Mouse (Mus musculus) spleen, adult 2 months (tissue): Measurements from ENCODE around the gene Kalrn. TPM values are rescaled to one million over a fixed set of nuclear protein-coding genes. Genes with fewer than 3 reads are reported as not detected.

Experiments used
- DNase-seq, 2 experiments: peaks; one replicate each; pipeline versions ENCODE4 v3.0.0 to v3.0.0-alpha.2; 2012 to 2021; ENCODE audit warnings: low spot score in 2 of 2, low read depth in 1 of 2
- H3K27ac ChIP-seq: fragments of 200-500 bp; 2 replicates; pipeline ENCODE4 v1.5.1; 2012; ENCODE audit warnings: low read length, inconsistent platforms; ENCODE audit not compliant: insufficient read depth
- H3K27me3 ChIP-seq: fragments of 200-500 bp; 2 replicates; pipeline ENCODE4 v1.6.1; 2012; ENCODE audit warnings: mild to moderate bottlenecking, moderate library complexity, low read length, inconsistent platforms; ENCODE audit not compliant: control insufficient read depth, insufficient read depth
- H3K36me3 ChIP-seq: fragments of 200-500 bp; 2 replicates; pipeline ENCODE4 v1.6.1; 2012; ENCODE audit warnings: mild to moderate bottlenecking, low read length, inconsistent platforms; ENCODE audit not compliant: control insufficient read depth, insufficient read depth
- H3K4me1 ChIP-seq: fragments of 200-500 bp; 2 replicates; pipeline ENCODE4 v1.6.1; 2011; ENCODE audit warnings: inconsistent platforms; ENCODE audit not compliant: control insufficient read depth, insufficient read depth, insufficient read length
- H3K4me3 ChIP-seq: fragments of 200-500 bp; 2 replicates; pipeline ENCODE4 v1.5.1; 2011; ENCODE audit warnings: mild to moderate bottlenecking, inconsistent platforms; ENCODE audit not compliant: insufficient read depth, insufficient read length; ENCODE audit errors: extremely low read depth
- CTCF ChIP-seq: fragments of 200-500 bp; IDR thresholded peaks from 2 replicates; pipeline ENCODE4 v1.5.1; 2011; ENCODE audit warnings: mild to moderate bottlenecking, inconsistent platforms; ENCODE audit not compliant: insufficient read depth, insufficient read length, insufficient replicate concordance; ENCODE audit errors: extremely low read depth
- POLR2A ChIP-seq: fragments of 200-500 bp; IDR thresholded peaks from 2 replicates; pipeline ENCODE4 v1.6.1; 2011; ENCODE audit warnings: low read depth, low read length, inconsistent platforms
- WGBS: fragments of 180-500 bp; shearing (Covaris S2); methylation state at CpG from one replicate; pipeline ENCODE4 v1.1.7; 2018; 5-methylcytosine and 5-hydroxymethylcytosine counted together
- polyA plus RNA-seq: library from polyadenylated mRNA; depleted of rRNA; stranded (reverse); fragments of >200 nt; gene quantifications from 2 replicates; pipeline ENCODE4 v1.2.3, GENCODE M21; 2012

The Kalrn gene
- polyA plus RNA-seq, 1 experiment, result 7.6 TPM

DNA sequence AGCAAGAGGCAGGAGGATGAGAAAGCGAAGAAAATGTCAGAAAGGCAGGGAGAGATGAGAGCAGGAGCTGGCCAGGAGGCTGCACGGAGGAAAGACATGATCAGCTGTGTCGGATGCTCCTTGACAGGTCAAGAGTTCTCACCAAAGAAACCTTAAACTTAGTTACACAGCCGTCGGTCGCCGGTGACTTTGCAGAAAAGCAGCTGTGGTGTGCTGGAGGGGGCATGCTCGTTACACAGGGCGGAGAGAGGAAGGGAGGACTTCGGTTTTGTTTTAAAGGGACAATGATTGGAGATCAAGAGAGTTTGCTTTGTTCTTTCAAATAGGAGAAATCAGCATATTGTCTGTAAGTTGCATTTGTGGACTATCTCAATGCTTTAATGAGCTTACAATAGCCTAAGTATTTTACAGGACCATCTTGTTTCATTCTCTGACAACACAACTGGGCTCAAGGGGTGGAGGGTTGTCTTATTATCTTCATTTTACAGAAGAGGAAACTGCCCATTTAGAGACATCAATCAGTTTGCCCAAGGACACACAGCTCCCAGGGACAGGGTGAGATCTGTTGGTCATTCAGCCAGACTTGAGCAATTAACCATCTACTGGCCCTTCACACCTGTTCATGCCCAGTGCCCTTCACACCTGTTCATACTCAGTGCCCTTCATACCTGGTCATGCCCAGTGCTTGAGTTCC lies 516.8 kb downstream of the Kalrn start:
- TF ChIP-seq POLR2A (no peak), CTCF (no peak)
- H3K27me3 ChIP-seq, result no peaks in the 10 kb centered on the region
- DNase-seq, result no peak
- no peak overlapping the region for H3K27ac ChIP-seq
- 15% methylated on average over 10 of the region's 10 CpGs for WGBS
- H3K4me1 ChIP-seq, result no peaks in the 10 kb centered on the region
- no peaks in the 10 kb centered on the region for H3K36me3 ChIP-seq
- no peak overlapping the region for H3K4me3 ChIP-seq

DNA sequence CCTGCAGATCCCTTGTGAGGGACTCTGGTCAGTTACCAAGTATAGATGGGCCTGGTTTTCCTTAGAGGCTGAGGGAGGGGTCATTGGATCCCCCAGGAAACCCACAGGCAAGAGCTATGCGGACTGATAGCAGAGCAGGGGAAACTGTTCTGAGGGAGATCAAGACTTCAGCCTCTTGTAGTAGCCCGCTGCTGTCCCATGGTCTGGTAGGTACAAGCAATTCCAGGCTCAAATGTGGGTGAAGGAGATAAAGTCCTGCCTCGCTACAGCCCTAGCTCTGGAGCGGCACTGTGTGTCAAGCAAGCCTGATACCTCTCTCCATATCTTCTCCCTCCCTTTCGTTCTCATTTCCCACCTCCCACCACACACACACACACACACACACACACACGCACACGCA lies 523.2 kb downstream of the Kalrn start:
- Histone ChIP-seq H3K27ac (no peak overlapping the region), H3K36me3 (no peaks in the 10 kb centered on the region), H3K27me3 (no peaks in the 10 kb centered on the region), H3K4me3 (no peak overlapping the region), H3K4me1 (no peaks in the 10 kb centered on the region)
- TF ChIP-seq POLR2A (no peak), CTCF (no peak)
- WGBS, result 87% methylated on average over 7 of the region's 7 CpGs
- DNase-seq, result no peak

DNA sequence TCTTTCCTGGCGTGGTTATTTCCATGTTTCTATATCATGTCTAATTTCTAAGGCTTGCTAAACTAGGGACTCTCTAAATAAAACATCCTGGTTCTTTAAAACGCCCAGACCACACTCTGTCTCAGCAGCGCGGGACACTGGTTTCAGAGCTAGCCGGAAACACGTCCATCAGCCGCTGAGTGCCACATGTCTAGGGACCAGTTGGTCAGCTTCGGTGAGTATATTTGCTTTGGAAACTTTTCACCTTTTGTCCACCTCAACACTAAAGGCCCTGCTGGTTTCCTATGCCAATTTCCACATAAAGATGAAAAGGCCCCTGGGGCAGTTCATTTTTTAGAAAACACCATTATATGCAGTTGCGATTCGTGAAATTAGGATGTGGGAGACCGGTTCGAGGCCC lies 524.0 kb downstream of the Kalrn start:
- no peak for TF ChIP-seq POLR2A
- TF ChIP-seq CTCF, result no peak
- 95% methylated on average over 12 of the region's 12 CpGs for WGBS
- H3K27ac ChIP-seq, result no peak overlapping the region
- no peaks in the 10 kb centered on the region for H3K4me1 ChIP-seq
- H3K36me3 ChIP-seq, result no peaks in the 10 kb centered on the region
- H3K4me3 ChIP-seq, result no peak overlapping the region
- no peaks in the 10 kb centered on the region for H3K27me3 ChIP-seq
- no peak for DNase-seq

DNA sequence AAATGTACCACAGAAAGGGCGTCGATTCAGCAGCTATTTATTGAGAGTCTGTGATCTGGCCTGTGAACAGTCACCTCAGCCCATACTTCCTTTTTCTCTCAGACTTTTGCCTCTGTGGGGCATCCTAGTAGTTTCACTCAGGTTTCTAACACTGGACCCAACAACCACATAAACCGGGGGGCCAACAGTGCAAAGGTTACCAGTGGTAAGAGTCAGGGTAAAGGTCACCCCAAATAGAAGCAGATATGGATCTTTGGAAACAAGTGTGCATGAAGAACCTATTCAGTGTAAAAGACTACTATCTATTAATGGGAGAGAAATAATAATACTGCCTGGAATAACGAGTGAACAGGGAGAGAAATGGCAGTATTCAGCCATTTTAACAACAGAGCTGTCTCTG lies 525.1 kb downstream of the Kalrn start:
- Histone ChIP-seq H3K4me1 (no peaks in the 10 kb centered on the region), H3K27me3 (no peaks in the 10 kb centered on the region), H3K36me3 (no peaks in the 10 kb centered on the region), H3K4me3 (no peak overlapping the region), H3K27ac (no peak overlapping the region)
- DNase-seq, result no peak
- TF ChIP-seq CTCF (no peak), POLR2A (no peak)
- WGBS, result 64% methylated on average over 4 of the region's 4 CpGs

DNA sequence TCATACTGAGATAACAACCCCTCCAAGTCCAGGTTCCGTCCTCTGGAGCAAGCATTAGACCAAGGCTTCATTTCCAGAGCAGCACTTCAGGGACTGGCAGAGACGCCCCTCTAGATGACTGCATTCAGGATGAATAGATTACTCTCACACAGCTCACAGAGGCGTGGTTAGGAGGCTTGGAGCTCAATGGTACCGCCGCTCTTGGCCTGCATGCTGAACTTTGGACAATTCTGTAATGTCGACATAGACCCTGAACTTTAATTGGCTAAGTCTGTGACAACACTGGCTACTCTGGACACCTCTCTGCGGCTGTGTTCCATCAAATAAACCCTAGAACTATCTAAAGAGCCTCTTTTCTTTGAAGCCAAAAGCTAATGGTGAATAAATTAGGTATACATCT lies 525.8 kb downstream of the Kalrn start:
- Histone ChIP-seq H3K36me3 (no peaks in the 10 kb centered on the region), H3K27ac (no peak overlapping the region), H3K4me1 (0 out of 2 replicates have a peak, but pooled peaks cover 4% of the 10 kb centered on the region), H3K4me3 (no peak overlapping the region), H3K27me3 (no peaks in the 10 kb centered on the region)
- TF ChIP-seq CTCF (no peak), POLR2A (no peak)
- 87% methylated on average over 7 of the region's 7 CpGs for WGBS
- DNase-seq, result no peak

DNA sequence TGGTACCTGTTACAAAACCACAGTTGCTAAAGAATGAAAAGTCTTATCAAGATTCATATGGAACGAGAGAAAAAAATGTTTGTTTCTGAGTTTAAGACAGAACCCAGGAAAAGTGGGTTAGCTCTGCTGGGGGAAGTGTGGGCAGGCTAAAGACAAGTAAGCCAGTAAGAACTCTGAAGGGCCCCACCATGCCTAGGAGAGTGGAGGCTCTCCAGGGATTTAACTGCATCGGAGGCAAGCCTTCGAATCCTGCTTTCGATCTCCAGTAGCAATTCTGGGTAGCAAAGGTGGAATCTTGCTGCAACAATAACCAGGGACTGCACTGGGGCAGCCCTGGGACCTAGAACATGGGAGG lies 526.3 kb downstream of the Kalrn start:
- Histone ChIP-seq H3K27me3 (no peaks in the 10 kb centered on the region), H3K27ac (no peak overlapping the region), H3K36me3 (no peaks in the 10 kb centered on the region), H3K4me3 (no peak overlapping the region), H3K4me1 (0 out of 2 replicates have a peak, but pooled peaks cover 6% of the 10 kb centered on the region)
- 91% methylated on average over 4 of the region's 4 CpGs for WGBS
- no peak for TF ChIP-seq POLR2A
- TF ChIP-seq CTCF, result no peak
- no peak for DNase-seq

DNA sequence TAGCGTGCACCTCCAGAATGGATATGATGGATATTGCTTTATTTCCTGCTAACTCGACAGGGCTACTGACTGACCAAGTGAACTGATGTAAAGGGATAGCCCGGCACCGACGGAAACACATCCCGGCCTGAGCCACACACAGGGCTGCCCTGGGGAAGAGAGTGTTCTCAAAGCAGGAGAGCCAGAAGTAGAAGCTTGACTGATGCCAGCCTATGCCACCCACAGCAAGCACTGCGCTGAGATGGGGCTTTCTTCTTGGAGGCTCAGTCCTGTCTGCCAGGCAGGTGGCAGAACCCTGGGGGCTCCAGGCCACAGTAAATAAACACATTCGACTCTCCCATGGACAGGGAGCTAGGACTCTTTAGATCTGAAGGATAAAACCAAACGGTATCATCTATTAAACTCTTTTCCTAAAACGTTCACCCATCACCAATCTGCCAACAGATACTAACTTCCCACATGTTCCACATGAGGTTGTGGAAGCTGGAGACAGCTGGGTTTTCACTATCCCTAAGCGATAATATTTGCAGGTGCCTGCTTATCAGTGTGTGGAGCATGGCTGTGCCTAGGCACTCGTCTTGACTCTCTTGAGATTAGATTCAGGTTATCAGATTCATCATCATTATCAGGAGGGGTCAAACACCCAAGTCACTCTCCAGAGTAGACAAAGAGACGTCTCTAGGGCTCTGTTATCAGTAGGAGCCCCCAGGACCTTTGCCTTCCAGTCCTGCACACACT lies 526.9 kb downstream of the Kalrn start:
- H3K27ac ChIP-seq, result no peak overlapping the region
- DNase-seq, result no peak
- H3K36me3 ChIP-seq, result no peaks in the 10 kb centered on the region
- 0 out of 2 replicates have a peak, but pooled peaks cover 6% of the 10 kb centered on the region for H3K4me1 ChIP-seq
- H3K27me3 ChIP-seq, result no peaks in the 10 kb centered on the region
- TF ChIP-seq CTCF (no peak), POLR2A (no peak)
- 89% methylated on average over 13 of the region's 13 CpGs for WGBS
- no peak overlapping the region for H3K4me3 ChIP-seq
